Mouse (Mus musculus): Measurements from ENCODE around the gene Hmga1b. TPM values are rescaled to one million over a fixed set of nuclear protein-coding genes. Genes with fewer than 3 reads are reported as not detected.
"Not testable (repeated sequence)": the region's sequence is repeated elsewhere in the genome, so short reads cannot be mapped to it uniquely, and the experiment has no call there.

The Hmga1b gene
- polyA plus RNA-seq, 1 experiment from 2014 or later = 2.6 TPM

- no peak overlapping the region for H3K9ac ChIP-seq
- no peak overlapping the region for H3K4me2 ChIP-seq
- no peak overlapping the region for H3K4me3 ChIP-seq (replicated peaks)
- H3K4me1 ChIP-seq (replicated peaks) = peaks cover 10% of the 10 kb centered on the region
- no peaks in the 10 kb centered on the region for H3K36me3 ChIP-seq (replicated peaks)
- H3K27me3 ChIP-seq = peaks cover 28% of the 10 kb centered on the region
- no peaks in the 10 kb centered on the region for H3K9me3 ChIP-seq (replicated peaks)
- ATAC-seq (ENCODE audit: insufficient read depth) = no peak
- no peak overlapping the region for H3K27ac ChIP-seq (replicated peaks)
- WGBS (ENCODE audit: insufficient replicate concordance) = 38% methylated on average over 6 of the region's 6 CpGs
Measured at GRCm38 (mm10) chr11:120733521-120733920, 29.1 kb upstream of the Hmga1b start.

GRCm38 (mm10) chr11:120736424-120736823 is 26.2 kb upstream of the Hmga1b start:
- H3K9me3 ChIP-seq (replicated peaks) = no peaks in the 10 kb centered on the region
- no peaks in the 10 kb centered on the region for H3K36me3 ChIP-seq (replicated peaks)
- no peak overlapping the region for H3K4me2 ChIP-seq
- no peak overlapping the region for H3K27ac ChIP-seq (replicated peaks)
- WGBS (ENCODE audit: insufficient replicate concordance) = 49% methylated on average over 6 of the region's 6 CpGs
- H3K4me3 ChIP-seq (replicated peaks) = no peak overlapping the region
- ATAC-seq (ENCODE audit: insufficient read depth) = no peak
- H3K4me1 ChIP-seq (replicated peaks) = no peaks in the 10 kb centered on the region
- H3K27me3 ChIP-seq = peaks cover 12% of the 10 kb centered on the region
- no peak overlapping the region for H3K9ac ChIP-seq

- no peaks in the 10 kb centered on the region for H3K9me3 ChIP-seq (replicated peaks)
- H3K4me3 ChIP-seq (replicated peaks) = no peak overlapping the region
- H3K36me3 ChIP-seq (replicated peaks) = no peaks in the 10 kb centered on the region
- no peak overlapping the region for H3K9ac ChIP-seq
- WGBS (ENCODE audit: insufficient replicate concordance) = 72% methylated on average over 5 of the region's 5 CpGs
- H3K27me3 ChIP-seq = no peaks in the 10 kb centered on the region; the same call in 1 of the 2 replicates
- H3K4me1 ChIP-seq (replicated peaks) = no peaks in the 10 kb centered on the region
- no peak for ATAC-seq (ENCODE audit: insufficient read depth)
- H3K4me2 ChIP-seq = no peak overlapping the region
- no peak overlapping the region for H3K27ac ChIP-seq (replicated peaks)
Measured at GRCm38 (mm10) chr11:120740981-120741380, 21.6 kb upstream of the Hmga1b start.

- H3K9ac ChIP-seq = no peak overlapping the region
Measured at GRCm38 (mm10) chr11:120744121-120744701, 18.4 kb upstream of the Hmga1b start.

GRCm38 (mm10) chr11:120747974-120748373 is 14.6 kb upstream of the Hmga1b start:
- WGBS (ENCODE audit: insufficient replicate concordance) = 37% methylated on average over 4 of the region's 4 CpGs
- no peak for ATAC-seq (ENCODE audit: insufficient read depth)

More at GRCm38 (mm10) chr11:120744121-120744701, 18.4 kb upstream of the Hmga1b start:
- Histone ChIP-seq H3K27ac (replicated peaks) (no peak overlapping the region), H3K4me3 (replicated peaks) (no peak overlapping the region), H3K4me2 (no peak overlapping the region), H3K4me1 (replicated peaks) (no peaks in the 10 kb centered on the region), H3K36me3 (replicated peaks) (no peaks in the 10 kb centered on the region), H3K9me3 (replicated peaks) (no peaks in the 10 kb centered on the region), H3K27me3 (no peaks in the 10 kb centered on the region; the same call in 1 of the 2 replicates)
- ATAC-seq (ENCODE audit: insufficient read depth) = no peak
- 58% methylated on average over 7 of the region's 7 CpGs for WGBS (ENCODE audit: insufficient replicate concordance)

GRCm38 (mm10) chr11:120749430-120749829 is 13.2 kb upstream of the Hmga1b start:
- Histone ChIP-seq H3K27me3 (peaks cover 5% of the 10 kb centered on the region; the same call in 1 of the 2 replicates), H3K9ac (no peak overlapping the region), H3K4me3 (replicated peaks) (no peak overlapping the region), H3K9me3 (replicated peaks) (no peaks in the 10 kb centered on the region), H3K4me1 (replicated peaks) (no peaks in the 10 kb centered on the region), H3K27ac (replicated peaks) (no peak overlapping the region), H3K36me3 (replicated peaks) (no peaks in the 10 kb centered on the region), H3K4me2 (no peak overlapping the region)
- no peak for ATAC-seq (ENCODE audit: insufficient read depth)
- WGBS (ENCODE audit: insufficient replicate concordance) = 43% methylated on average over 8 of the region's 8 CpGs

More at GRCm38 (mm10) chr11:120747974-120748373, 14.6 kb upstream of the Hmga1b start:
- H3K4me3 ChIP-seq (replicated peaks) = no peak overlapping the region
- no peaks in the 10 kb centered on the region for H3K36me3 ChIP-seq (replicated peaks)
- H3K27ac ChIP-seq (replicated peaks) = no peak overlapping the region
- H3K27me3 ChIP-seq = peaks cover 5% of the 10 kb centered on the region; the same call in 1 of the 2 replicates
- H3K4me1 ChIP-seq (replicated peaks) = no peaks in the 10 kb centered on the region
- no peaks in the 10 kb centered on the region for H3K9me3 ChIP-seq (replicated peaks)
- H3K4me2 ChIP-seq = no peak overlapping the region
- H3K9ac ChIP-seq = no peak overlapping the region

GRCm38 (mm10) chr11:120751606-120752005 is 11.0 kb upstream of the Hmga1b start:
- no peak for ATAC-seq (ENCODE audit: insufficient read depth)
- Histone ChIP-seq H3K27ac (replicated peaks) (no peak overlapping the region), H3K9ac (no peak overlapping the region), H3K27me3 (peaks cover 5% of the 10 kb centered on the region; the same call in 1 of the 2 replicates), H3K9me3 (replicated peaks) (no peaks in the 10 kb centered on the region), H3K36me3 (replicated peaks) (no peaks in the 10 kb centered on the region), H3K4me1 (replicated peaks) (no peaks in the 10 kb centered on the region), H3K4me3 (replicated peaks) (no peak overlapping the region), H3K4me2 (no peak overlapping the region)
- WGBS (ENCODE audit: insufficient replicate concordance) = 57% methylated on average over 4 of the region's 4 CpGs

GRCm38 (mm10) chr11:120760236-120760635 is 2.4 kb upstream of the Hmga1b start:
- Histone ChIP-seq H3K4me2 (no peak overlapping the region), H3K27ac (replicated peaks) (no peak overlapping the region), H3K4me1 (replicated peaks) (no peaks in the 10 kb centered on the region), H3K4me3 (replicated peaks) (no peak overlapping the region), H3K9me3 (replicated peaks) (peaks cover 15% of the 10 kb centered on the region; the same call in 1 of the 2 replicates), H3K27me3 (peaks cover 27% of the 10 kb centered on the region), H3K9ac (no peak overlapping the region), H3K36me3 (replicated peaks) (no peaks in the 10 kb centered on the region)
- no peak for ATAC-seq (ENCODE audit: insufficient read depth)
- 66% methylated on average over 9 of the region's 9 CpGs for WGBS (ENCODE audit: insufficient replicate concordance)

GRCm38 (mm10) chr11:120761811-120762671 is 553 bp upstream of the Hmga1b start:
- H3K4me3 ChIP-seq (replicated peaks) = no peak overlapping the region
- WGBS (ENCODE audit: insufficient replicate concordance) = 58% methylated on average over 14 of the region's 14 CpGs
- no peak overlapping the region for H3K9ac ChIP-seq
- no peak overlapping the region for H3K27ac ChIP-seq (replicated peaks)
- H3K36me3 ChIP-seq (replicated peaks) = no peaks in the 10 kb centered on the region
- no peaks in the 10 kb centered on the region for H3K4me1 ChIP-seq (replicated peaks)
- H3K4me2 ChIP-seq = no peak overlapping the region
- H3K27me3 ChIP-seq = peaks cover 33% of the 10 kb centered on the region
- H3K9me3 ChIP-seq (replicated peaks) = peaks cover 12% of the 10 kb centered on the region; the same call in 1 of the 2 replicates
- no peak for ATAC-seq (ENCODE audit: insufficient read depth)

GRCm38 (mm10) chr11:120763121-120763999 is 766 bp downstream of the Hmga1b start:
- H3K27me3 ChIP-seq = peaks cover 33% of the 10 kb centered on the region
- WGBS (ENCODE audit: insufficient replicate concordance) = 10% methylated on average over 10 of the region's 23 CpGs
- not testable (repeated sequence) for H3K4me3 ChIP-seq (replicated peaks); H3K9ac ChIP-seq; H3K27ac ChIP-seq (replicated peaks); H3K9me3 ChIP-seq (replicated peaks); H3K36me3 ChIP-seq (replicated peaks); H3K4me2 ChIP-seq; ATAC-seq (ENCODE audit: insufficient read depth); H3K4me1 ChIP-seq (replicated peaks)

- peaks cover 25% of the 10 kb centered on the region for H3K27me3 ChIP-seq
- not testable (repeated sequence) for H3K36me3 ChIP-seq (replicated peaks); H3K4me1 ChIP-seq (replicated peaks); H3K4me2 ChIP-seq; H3K9me3 ChIP-seq (replicated peaks); H3K9ac ChIP-seq; ATAC-seq (ENCODE audit: insufficient read depth); H3K4me3 ChIP-seq (replicated peaks); H3K27ac ChIP-seq (replicated peaks)
- WGBS (ENCODE audit: insufficient replicate concordance) = 10% methylated on average over 4 of the region's 7 CpGs
Measured at GRCm38 (mm10) chr11:120767023-120767422, 4.4 kb downstream of the Hmga1b start.
